Mouse (Mus musculus) gastrocnemius, adult 2 months (tissue): Measurements from ENCODE around the gene Slu7. TPM values are rescaled to one million over a fixed set of nuclear protein-coding genes. Genes with fewer than 3 reads are reported as not detected.
A peak's percentile ranks its signal among the peaks of the same experiment; 100 is the strongest.

ENCODE experiments used
- DNase-seq: peaks from one replicate; pipeline ENCODE4 v3.0.0; 2022
- H3K27ac ChIP-seq: fragments of 200-600 bp; 2 replicates; pipeline ENCODE4 v1.8.1; 2022; ENCODE audit warnings: mild to moderate bottlenecking
- H3K4me3 ChIP-seq: fragments of 200-600 bp; 2 replicates; pipeline ENCODE4 v1.8.1; 2022; ENCODE audit warnings: mild to moderate bottlenecking, moderate library complexity
- CTCF ChIP-seq: fragments of 200-600 bp; IDR thresholded peaks from 2 replicates; pipeline ENCODE4 v1.8.1; 2022; ENCODE audit warnings: antibody characterized with exemption, mild to moderate bottlenecking, moderate library complexity
- intact Hi-C: fragments of 180-260 bp; cut with DNase I; formaldehyde crosslinking; loops from one replicate; pipeline ENCODE4 v1.15.1; 2025
- total RNA-seq, 2 experiments: library from RNA; stranded (reverse); gene quantifications; 2 replicates each; pipeline ENCODE4 v1.2.3; 2021

Gene Slu7
- total RNA-seq, 2 experiments from 2014 or later: 33.1 to 35.7 TPM

DNA sequence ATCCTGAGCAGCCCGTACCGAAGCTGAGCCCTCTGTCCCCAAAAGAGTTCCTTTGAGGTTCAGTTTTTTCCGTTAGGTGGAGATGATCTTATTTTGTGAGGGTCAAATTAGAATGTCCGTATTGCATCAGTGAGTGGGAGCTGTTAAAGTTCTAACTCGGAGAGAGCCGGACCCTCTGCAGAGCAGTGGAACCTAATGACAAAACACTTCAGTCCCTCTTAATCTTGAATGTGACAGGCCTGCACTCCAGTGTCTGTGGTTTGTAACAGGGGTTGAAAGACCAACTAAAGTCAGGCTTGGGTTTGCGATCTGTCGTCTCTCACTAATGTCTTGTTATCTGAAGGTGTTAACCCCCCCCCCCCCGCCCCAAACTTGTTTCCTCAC is 472 bp downstream of the Slu7 start:
- peak overlapping the region; percentile 94 for H3K27ac ChIP-seq
- intact Hi-C loops: no loop called here
- peak overlapping the region; percentile 97 for H3K4me3 ChIP-seq
- DNase-seq: no peak
- TF ChIP-seq CTCF: no peak

DNA sequence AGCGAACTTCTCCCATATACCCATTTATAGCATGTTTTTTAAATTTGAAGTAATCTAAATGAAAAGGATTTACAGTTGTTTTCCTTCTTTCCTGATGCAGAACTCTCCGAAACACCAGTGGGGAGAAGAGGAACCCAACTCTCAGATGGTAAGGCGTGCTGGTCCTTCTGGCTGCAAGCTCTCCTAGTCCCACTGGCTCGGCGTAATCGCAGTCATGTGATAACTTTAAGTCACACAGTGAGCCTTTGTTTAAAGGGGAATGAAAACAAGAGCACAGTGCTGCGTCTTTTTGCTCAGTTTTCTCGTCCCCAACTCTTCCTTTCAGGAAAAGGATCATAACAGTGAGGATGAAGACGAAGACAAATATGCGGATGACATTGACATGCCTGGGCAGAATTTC is 7.6 kb downstream of the Slu7 start:
- intact Hi-C loops: no loop called here
- TF ChIP-seq CTCF: no peak
- DNase-seq: no peak

DNA sequence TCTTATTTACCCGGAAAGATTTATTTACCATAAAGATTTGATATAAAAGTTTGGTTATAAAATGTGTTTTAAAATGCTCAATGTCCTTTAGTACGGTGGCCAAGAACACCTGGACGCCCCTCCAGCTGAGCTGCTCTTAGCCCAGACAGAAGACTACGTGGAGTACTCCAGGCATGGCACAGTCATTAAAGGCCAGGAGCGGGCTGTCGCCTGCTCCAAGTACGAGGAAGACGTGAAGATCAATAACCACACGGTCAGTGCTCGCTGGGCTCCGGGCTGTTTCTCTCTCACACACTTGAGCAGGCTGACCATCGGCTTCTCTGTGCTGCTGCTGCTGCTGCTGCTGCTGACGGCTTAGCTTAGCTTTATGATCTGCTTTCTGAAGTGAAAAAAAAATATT is 9.6 kb downstream of the Slu7 start:
- DNase-seq: no peak
- no peak for TF ChIP-seq CTCF
- intact Hi-C loops: no loop called here
- Histone ChIP-seq H3K4me3 (no peak overlapping the region), H3K27ac (no peak overlapping the region)

More for the DNA sequence above, 7.6 kb downstream of the Slu7 start:
- H3K4me3 ChIP-seq: no peak overlapping the region
- H3K27ac ChIP-seq: no peak overlapping the region

DNA sequence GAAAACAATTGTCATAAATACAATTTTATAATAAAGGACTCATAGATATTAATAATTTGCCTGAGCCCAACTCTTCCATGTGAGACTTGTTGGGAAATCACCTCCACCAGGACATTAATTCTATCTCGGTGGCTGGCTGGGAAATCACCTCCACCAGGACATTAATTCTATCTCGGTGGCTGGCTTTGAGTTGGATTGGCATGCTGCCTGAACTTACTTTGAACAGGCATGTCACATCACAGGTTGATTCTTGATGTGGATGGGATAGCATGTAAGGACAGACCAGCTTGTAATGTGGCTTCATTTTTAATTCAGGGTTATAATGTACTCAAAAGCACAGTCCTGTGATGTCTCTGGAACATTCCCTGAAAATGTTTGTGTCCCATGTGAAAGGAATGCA is 16.4 kb downstream of the Slu7 start:
- intact Hi-C loops: no loop called here
- no peak overlapping the region for H3K27ac ChIP-seq
- DNase-seq: no peak
- no peak overlapping the region for H3K4me3 ChIP-seq
- no peak for TF ChIP-seq CTCF

DNA sequence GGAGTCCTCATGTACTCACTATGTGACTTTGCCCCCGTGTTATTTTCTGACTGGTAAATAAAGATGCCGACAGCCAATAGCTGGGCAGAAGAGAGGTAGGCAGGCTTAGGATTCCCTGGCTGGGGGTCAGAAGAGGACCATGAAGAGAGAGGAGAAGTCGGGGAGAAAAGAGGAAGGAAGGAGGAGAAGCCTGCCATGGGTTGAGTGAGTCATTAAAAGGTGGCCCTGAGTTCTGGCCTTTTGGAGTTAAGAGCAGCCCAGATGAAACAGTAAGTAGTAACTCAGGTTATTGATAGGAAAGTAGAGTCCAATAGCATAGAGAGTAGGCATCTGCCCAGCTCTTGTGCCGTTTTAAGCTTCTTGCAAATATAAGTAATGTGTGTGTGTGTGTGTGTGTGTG is 17.8 kb downstream of the Slu7 start:
- DNase-seq: no peak
- Histone ChIP-seq H3K4me3 (no peak overlapping the region), H3K27ac (no peak overlapping the region)
- TF ChIP-seq CTCF: no peak
- intact Hi-C loops: no loop called here

DNA sequence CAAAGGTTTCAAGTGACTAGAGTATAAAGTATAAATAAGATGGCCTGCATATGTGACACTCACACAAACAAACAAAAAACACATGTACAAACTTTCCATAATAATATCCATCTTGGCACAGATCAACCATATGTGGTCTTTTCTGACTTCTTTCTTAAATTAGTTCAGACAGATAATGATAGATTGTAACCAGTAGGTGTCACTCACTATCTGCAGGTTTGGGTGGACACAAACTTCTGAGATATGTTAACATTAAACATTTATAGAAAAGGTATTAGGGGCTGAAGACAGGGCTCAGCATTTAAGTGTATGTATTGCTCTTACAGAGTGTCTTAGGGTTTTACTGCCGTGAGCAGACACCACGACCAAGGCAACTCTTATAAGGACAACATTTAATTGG is 18.7 kb downstream of the Slu7 start:
- no peak overlapping the region for H3K27ac ChIP-seq
- H3K4me3 ChIP-seq: no peak overlapping the region
- intact Hi-C loops: no loop called here
- DNase-seq: no peak
- peak; percentile 52 for TF ChIP-seq CTCF

DNA sequence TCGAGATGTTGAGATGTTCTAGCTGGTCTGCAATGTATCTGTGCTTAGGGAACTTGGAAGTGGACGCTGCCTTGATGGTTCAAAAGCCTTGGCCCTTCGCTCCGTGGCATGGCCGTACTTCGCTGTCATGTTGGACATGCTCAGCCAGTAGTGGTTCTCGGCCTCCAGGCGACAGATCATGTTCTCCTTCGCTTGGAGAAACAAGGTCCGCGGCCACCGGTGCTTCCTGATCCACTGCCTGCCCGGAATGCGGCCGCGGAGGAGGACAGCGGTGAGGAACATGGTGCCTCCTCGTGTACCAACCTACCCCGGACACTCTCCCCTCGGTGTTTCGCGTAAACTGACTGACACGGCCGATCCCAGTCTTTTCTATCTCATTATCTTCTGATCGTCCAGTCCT is 29.7 kb downstream of the Slu7 start:
- H3K27ac ChIP-seq: no peak overlapping the region
- intact Hi-C loops: no loop called here
- no peak overlapping the region for H3K4me3 ChIP-seq
- TF ChIP-seq CTCF: no peak
- DNase-seq: no peak

DNA sequence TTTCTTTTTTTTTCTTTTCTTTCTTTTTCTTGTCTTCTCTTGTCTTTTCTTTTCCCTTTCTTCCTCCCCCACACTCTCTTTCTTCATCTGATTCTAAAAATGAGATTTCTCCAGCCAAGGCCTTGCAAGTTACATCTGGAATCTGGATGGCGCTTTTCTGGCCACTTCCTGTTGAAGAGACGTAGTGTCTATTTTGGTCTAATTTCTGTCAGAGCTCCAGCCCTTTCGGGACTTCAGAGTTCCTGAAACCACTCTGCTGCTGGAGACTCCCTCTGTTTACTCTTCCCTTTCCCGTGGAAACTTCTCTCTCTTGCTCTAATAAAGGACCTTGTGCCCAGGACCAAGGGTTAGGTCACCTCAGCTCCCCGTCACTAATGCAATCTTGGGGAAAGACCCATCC is 36.6 kb downstream of the Slu7 start:
- TF ChIP-seq CTCF: no peak
- no peak for DNase-seq
- peak overlapping the region; percentile 74 for H3K27ac ChIP-seq
- intact Hi-C loops: no loop called here
- no peak overlapping the region for H3K4me3 ChIP-seq

DNA sequence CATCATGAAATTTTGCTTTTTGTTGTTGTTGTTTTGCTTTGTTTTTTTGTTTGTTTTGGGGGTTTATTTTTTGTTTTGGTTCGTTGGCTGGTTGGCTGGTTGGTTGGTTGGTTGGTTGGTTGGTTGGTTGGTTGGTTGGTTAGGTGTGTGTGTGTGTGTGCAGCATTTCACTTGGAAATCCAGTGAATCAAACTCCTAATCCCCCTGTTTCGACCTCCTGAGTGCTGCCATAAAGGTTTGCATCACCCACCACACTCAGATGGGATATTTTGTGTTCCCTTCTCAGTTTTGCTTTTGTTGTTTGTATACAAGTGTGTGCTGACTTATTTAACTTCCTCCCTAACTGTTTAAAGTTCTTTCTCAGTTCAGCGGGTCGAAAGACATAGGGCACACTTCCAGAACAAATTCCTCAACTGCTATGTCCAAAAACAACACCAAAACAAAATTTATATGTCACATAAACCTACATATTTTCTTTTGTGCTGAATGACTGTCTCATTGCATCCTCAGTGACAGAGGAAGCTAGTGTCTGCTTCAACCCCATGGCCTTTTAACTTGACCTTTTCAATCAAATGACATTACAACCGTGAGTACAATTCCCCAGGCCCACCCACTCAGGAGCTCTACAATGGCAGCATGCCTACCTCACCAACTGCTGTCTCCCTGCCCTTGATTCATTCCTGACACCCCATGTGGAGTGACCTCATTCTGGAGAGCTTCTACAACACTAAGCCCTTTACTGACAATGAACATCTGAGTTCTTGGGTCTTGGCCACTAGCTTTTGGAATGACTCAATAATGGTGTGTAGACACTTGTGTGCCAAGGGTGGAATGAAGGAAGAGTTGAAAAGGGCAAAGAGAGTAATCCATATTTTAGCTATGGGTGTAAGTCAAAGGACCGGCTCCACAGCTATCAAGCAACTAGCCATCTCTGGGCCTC is 37.6 kb downstream of the Slu7 start:
- peak overlapping the region; percentile 74 for H3K27ac ChIP-seq
- no peak for DNase-seq
- intact Hi-C loops: no loop called here
- H3K4me3 ChIP-seq: no peak overlapping the region
- no peak for TF ChIP-seq CTCF

DNA sequence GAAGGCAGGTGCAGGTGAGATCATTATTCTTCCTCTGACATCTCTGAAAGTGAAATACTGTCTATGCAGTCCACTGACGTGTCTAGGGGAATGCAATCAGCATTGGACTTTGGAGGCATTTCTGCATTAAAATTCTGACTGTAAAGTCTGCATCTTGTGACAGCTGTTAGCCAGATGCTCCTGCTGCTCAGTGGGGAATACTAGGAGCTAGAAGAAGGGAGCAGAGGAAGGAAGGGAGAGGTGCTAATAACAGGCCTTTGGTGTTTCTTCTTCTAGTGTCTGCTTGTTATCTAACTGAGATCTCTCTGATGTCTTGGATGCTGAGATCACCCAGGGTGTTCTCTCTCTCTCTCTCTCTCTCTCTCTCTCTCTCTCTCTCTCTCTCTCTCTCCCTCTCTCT is 39.6 kb downstream of the Slu7 start:
- intact Hi-C loops: no loop called here
- DNase-seq: no peak
- H3K4me3 ChIP-seq: no peak overlapping the region
- no peak overlapping the region for H3K27ac ChIP-seq
- no peak for TF ChIP-seq CTCF

DNA sequence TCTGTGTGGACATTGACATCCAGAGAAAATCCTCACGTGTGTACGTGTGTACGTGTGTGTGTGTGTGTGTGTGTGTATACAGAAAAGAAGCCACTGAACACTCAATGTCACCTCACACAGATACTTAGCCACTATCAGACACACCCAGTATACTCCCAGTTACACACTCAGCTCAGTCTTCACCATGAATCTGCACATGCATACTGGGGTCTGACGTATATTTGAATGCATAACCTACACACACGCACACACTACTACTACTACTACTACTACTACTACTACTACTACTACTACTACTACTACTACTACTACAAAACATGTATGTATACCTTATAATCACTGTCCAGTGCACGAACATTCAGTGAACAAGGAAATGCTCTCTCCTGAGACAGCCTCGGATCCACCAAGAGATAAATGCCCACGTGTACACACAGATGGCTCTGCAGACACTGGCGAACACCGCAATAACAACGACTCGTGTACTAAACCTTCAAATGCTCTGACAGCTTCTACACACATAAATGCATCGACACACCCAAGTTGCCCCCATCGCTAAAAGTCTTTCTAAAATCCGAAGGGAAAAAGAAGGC is 40.2 kb downstream of the Slu7 start:
- no peak for DNase-seq
- Histone ChIP-seq H3K27ac (peak overlapping the region; percentile 81), H3K4me3 (peak overlapping the region; percentile 74)
- intact Hi-C loops: no loop called here
- TF ChIP-seq CTCF: no peak

DNA sequence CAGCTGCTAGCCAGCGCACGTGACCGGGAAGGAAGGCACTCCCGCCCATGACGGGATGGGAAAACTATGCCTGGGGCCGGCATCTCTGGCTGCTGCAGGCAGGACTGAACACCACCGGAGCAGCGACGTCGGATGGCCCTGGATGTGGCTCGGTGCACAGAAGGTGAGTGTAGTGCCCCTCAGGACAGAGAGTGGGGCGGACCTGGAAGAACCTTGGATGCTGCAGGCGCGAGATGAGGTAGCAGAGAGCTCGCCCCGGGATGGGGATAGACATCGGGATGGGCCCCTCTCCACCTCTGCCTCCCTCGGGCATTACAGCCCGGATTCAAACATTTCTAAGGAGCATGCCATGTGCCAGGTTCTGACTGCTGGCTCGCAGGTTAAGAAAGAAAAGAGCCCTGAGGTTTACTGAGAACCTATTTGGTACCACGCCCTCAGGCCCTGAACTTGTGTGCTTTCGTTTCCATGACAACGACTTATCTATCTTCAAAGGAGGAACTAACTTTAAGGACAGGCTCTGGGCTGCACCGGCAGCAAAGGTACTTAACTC is 40.8 kb downstream of the Slu7 start, which contains the start of gene C1qtnf2:
C1qtnf2 (plus strand) TSS at position 52 of the 550 bp plus-strand sequence.
- intact Hi-C loops: no loop called here
- TF ChIP-seq CTCF: no peak

DNA sequence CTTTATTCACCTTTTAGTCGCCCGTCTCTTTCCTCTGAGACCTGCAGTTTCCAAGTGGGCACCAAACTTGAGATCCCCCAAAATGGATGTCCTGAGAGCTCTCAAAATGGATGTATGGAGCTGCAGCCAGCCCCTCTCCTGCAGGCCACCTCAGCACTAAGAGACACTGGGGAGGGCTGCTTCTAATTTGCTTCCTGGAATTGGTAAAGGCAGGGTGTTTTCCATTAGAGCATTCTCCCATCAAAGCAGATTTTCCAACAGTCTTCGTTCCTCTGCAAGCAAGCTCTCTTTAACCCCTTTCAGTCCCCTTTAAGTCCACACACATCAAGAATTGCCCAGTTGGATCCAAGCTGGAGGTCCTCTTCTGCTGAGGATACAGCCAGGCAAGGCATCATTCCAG is 45.8 kb downstream of the Slu7 start:
- no peak for DNase-seq
- 0 out of 2 replicates have a peak overlapping the region, but pooled peaks have one; percentile 8 for H3K27ac ChIP-seq
- H3K4me3 ChIP-seq: no peak overlapping the region
- no peak for TF ChIP-seq CTCF
- intact Hi-C loops: no loop called here

More for the DNA sequence above, 40.8 kb downstream of the Slu7 start, which contains the start of gene C1qtnf2:
- peak within 1 kb of the TSS; percentile 74 for H3K4me3 ChIP-seq
- DNase-seq: peak; percentile 74
- peak within 1 kb of the TSS; percentile 81 for H3K27ac ChIP-seq
